Mouse (Mus musculus): ENCODE measurements around the gene Adgrd1.

Adgrd1 gene

DNA sequence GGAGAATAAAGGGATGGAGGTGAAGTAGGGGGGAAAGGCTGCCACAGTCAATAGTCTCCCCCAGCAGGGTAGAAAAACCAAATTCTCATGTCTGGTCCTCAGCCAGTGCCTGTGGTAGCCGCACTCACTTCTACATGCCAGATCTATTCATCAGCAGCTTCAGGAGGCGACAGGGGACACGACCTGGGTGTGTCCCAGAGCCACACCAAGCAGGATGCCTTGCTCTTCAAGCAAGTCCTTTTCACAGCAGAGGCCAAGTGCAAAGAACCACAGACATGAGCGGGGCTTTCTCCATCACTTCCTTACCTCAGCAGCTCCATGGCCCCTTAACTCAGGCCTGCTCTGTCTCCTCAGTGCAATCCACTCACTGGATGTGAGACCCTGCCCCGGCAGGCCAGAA, 147.8 kb downstream of the Adgrd1 start:
- in situ Hi-C loops (cut with MboI, MseI): no loop called here

DNA sequence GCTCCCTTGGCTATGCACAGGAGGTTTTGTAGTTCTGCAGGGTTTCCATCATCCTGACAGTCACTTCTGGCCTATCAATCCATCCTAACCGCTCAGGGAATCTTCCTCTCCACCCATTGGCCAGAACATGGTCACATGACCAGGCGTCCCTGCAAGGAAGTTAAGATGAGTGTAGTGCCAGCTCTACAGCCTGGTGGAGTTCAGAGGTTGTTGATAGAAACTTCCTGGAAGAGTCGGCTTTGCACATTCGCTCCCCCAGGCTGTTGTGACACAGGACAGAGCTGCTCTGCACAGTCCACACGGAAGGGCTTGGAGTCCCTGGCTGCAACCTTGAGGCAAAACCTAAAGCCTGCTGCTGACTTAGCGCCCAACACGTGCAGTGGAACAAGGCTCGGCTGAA, 152.5 kb downstream of the Adgrd1 start:
- in situ Hi-C loops (cut with MboI, MseI): no loop called here

Data from T-helper 1 cell (primary cell).